Mouse (Mus musculus) hindbrain, embryonic 14.5 days (tissue): ENCODE measurements around the gene Fmnl2. TPM values are rescaled to one million over a fixed set of nuclear protein-coding genes. Genes with fewer than 3 reads are reported as not detected.

Experiments
- ATAC-seq: fragments of 200-750 bp; cut with Nextera tagmentation; 2 replicates; pipeline ENCODE4 v1.8.0; 2017; ENCODE audit warnings: moderate number of reproducible peaks, mild to moderate bottlenecking, moderate TSS enrichment, moderate library complexity; ENCODE audit not compliant: low FRiP score
- DNase-seq: peaks from one replicate; pipeline ENCODE4 v3.0.0-alpha.2; 2015; ENCODE audit warnings: low spot score
- H3K27ac ChIP-seq: fragments of 300-500 bp; sonication (generic); 2 replicates; pipeline ENCODE4 v1.5.1; 2014; ENCODE audit warnings: mild to moderate bottlenecking, moderate library complexity
- H3K27me3 ChIP-seq: fragments of 300-500 bp; sonication (generic); 2 replicates; pipeline ENCODE4 v1.6.1; 2014; ENCODE audit warnings: mild to moderate bottlenecking, low read length, mixed read lengths; ENCODE audit not compliant: control insufficient read depth, insufficient read depth
- H3K36me3 ChIP-seq: fragments of 300-500 bp; sonication (generic); replicated peaks from 2 replicates; pipeline ENCODE4 v1.6.1; 2014; ENCODE audit not compliant: control insufficient read depth, insufficient read depth
- H3K4me1 ChIP-seq: fragments of 300-500 bp; sonication (generic); replicated peaks from 2 replicates; pipeline ENCODE4 v1.6.1; 2014; ENCODE audit warnings: antibody characterized with exemption, low read length, mixed read lengths; ENCODE audit not compliant: control insufficient read depth, insufficient read depth
- H3K4me2 ChIP-seq: fragments of 300-500 bp; sonication (generic); replicated peaks from 2 replicates; pipeline ENCODE4 v1.6.1; 2014; ENCODE audit warnings: mild to moderate bottlenecking, moderate library complexity
- H3K4me3 ChIP-seq: fragments of 300-500 bp; sonication (generic); replicated peaks from 2 replicates; pipeline ENCODE4 v1.5.1; 2014; ENCODE audit warnings: mild to moderate bottlenecking, low read length
- H3K9ac ChIP-seq: fragments of 300-500 bp; sonication (generic); 2 replicates; pipeline ENCODE4 v1.6.1; 2014
- H3K9me3 ChIP-seq: fragments of 300-500 bp; sonication (generic); 2 replicates; pipeline ENCODE4 v1.6.1; 2016; ENCODE audit warnings: low read length; ENCODE audit not compliant: control insufficient read depth
- WGBS: fragments of 180-500 bp; shearing (Covaris S2); extraction: QIAGEN DNeasy Blood & Tissue Kit; methylation state at CpG from one replicate; pipeline ENCODE4 v1.1.7; 2014; 5-methylcytosine and 5-hydroxymethylcytosine counted together
- polyA plus RNA-seq: library from polyadenylated mRNA; unstranded; fragments of >200 nt; fragmentation: Nextera tagmentation; extraction: Ambion mirVana; gene quantifications from 2 replicates; pipeline ENCODE4 v1.2.1, GENCODE M21; 2014

The Fmnl2 gene
- polyA plus RNA-seq, 1 experiment from 2014 or later = 13.7 TPM

DNA sequence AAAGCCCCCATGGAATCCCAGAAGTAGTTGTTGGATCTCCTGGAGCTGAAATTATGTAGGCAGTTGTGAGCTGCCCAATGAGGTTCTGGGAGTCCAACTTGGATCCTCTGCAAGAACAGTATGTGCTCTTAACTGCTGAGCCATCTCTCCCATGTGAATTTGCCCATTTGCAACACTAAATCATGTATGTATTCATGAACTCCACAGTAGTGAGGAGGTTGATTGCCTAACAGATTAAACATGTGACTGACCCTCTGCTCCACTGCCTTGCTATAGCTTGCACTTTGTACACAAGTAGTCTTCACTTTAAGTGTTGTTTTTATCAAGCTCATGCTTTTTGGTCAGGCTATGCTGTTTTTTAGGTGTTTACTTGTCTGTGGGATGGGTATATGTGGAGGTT is 17.1 kb downstream of the Fmnl2 start:
- no peak overlapping the region for H3K9ac ChIP-seq
- H3K4me3 ChIP-seq = no peak overlapping the region
- no peak overlapping the region for H3K27ac ChIP-seq
- no peaks in the 10 kb centered on the region for H3K36me3 ChIP-seq
- H3K27me3 ChIP-seq = no peaks in the 10 kb centered on the region
- no peak overlapping the region for H3K4me2 ChIP-seq
- peaks cover 13% of the 10 kb centered on the region for H3K4me1 ChIP-seq
- H3K9me3 ChIP-seq = no peaks in the 10 kb centered on the region
- DNase-seq (no peak), ATAC-seq (no peak)

DNA sequence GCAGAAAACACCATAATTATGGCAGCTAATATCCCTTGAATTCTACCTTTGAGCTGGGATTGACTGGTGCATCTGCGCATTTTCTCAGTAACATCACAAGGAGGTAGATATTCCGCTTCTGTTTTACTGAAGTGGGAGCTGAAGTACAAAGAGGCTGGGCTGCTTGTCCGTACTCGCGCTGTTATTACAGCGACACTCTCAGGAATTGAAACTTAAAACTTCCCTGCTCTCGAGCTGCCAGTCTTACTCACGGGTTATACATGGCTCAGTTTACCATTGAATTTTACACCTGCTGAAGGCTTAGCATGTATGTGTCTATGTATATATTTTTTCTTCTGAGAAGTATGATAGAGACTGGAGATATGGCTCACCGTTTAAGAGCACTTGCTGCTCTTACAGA is 18.1 kb downstream of the Fmnl2 start:
- Histone ChIP-seq H3K4me2 (no peak overlapping the region), H3K36me3 (no peaks in the 10 kb centered on the region), H3K27ac (no peak overlapping the region), H3K9me3 (no peaks in the 10 kb centered on the region), H3K9ac (no peak overlapping the region), H3K4me3 (no peak overlapping the region), H3K4me1 (peaks cover 13% of the 10 kb centered on the region), H3K27me3 (no peaks in the 10 kb centered on the region)
- DNase-seq (no peak), ATAC-seq (no peak)
- 90% methylated on average over 9 of the region's 9 CpGs for WGBS

DNA sequence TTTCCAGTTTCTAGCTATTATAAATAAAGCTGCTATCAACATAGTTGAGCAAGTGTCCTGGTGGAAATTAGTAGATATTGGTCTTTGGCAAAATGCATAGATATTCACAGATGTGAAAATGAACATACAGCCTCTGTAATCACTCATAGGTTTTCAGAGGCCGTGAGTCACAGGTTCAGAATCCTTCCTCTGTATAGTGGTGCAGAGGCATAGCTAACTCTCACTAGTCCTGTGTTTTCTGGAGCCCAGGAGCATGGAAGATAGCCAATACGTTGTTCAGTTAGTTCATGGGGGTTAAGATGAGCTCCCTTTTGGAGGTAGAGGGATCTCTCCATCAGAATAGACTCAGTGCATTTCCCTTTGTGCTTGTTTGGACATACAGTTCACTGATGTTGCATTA is 25.7 kb downstream of the Fmnl2 start:
- DNase-seq (no peak), ATAC-seq (no peak)
- Histone ChIP-seq H3K27me3 (no peaks in the 10 kb centered on the region), H3K9me3 (no peaks in the 10 kb centered on the region), H3K27ac (no peak overlapping the region), H3K4me2 (no peak overlapping the region), H3K4me3 (no peak overlapping the region), H3K4me1 (peaks cover 5% of the 10 kb centered on the region), H3K36me3 (no peaks in the 10 kb centered on the region), H3K9ac (no peak overlapping the region)
- WGBS = 92% methylated on average over 2 of the region's 2 CpGs

DNA sequence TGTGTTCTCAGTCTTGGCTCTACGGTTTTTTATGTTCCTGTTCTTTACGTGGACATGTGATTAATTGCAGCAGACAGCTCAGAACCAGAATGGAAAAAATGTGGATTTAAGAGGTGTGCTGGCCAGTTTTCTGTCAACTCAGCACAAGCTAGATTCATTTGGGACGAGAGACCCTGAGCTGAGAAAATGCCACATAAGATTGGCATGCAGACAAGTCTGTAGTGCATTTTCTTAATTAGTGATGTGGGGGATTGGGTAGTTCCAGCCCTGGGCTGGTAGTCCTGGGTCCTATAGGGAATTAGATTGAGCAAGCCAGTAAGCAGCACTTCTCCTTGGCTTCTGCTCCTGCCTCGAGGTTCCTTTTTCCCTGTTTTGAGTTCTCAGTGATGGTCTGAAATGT is 26.4 kb downstream of the Fmnl2 start:
- no peak for DNase-seq
- 71% methylated on average over 4 of the region's 4 CpGs for WGBS
- Histone ChIP-seq H3K36me3 (no peaks in the 10 kb centered on the region), H3K27me3 (no peaks in the 10 kb centered on the region), H3K4me3 (no peak overlapping the region), H3K4me2 (no peak overlapping the region), H3K9ac (no peak overlapping the region), H3K4me1 (peaks cover 5% of the 10 kb centered on the region), H3K9me3 (no peaks in the 10 kb centered on the region), H3K27ac (no peak overlapping the region)
- ATAC-seq = no peak

DNA sequence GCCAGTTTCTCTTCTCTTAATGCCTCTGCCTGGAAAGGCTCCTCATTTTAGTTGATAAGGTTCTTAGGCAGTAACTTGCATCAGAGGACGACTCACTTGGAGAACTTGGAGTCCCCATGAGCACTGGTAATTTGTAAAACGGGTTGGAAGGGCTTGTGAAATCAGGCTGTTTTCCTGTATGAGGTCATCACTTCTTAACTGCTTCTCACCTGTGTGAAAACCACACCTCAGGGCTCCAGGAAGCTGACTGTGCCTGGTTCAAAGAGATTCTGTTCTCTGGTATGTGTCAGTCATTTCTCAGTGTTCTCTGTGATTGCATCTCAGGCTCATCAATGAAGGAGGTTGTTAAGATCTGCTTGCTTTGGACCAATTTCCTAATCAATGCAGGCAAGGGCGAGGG is 27.4 kb downstream of the Fmnl2 start:
- H3K4me3 ChIP-seq = no peak overlapping the region
- peaks cover 5% of the 10 kb centered on the region for H3K4me1 ChIP-seq
- no peaks in the 10 kb centered on the region for H3K27me3 ChIP-seq
- ATAC-seq (no peak), DNase-seq (no peak)
- 88% methylated on average over 3 of the region's 3 CpGs for WGBS
- H3K36me3 ChIP-seq = no peaks in the 10 kb centered on the region
- no peaks in the 10 kb centered on the region for H3K9me3 ChIP-seq
- H3K4me2 ChIP-seq = no peak overlapping the region
- no peak overlapping the region for H3K27ac ChIP-seq
- H3K9ac ChIP-seq = no peak overlapping the region

DNA sequence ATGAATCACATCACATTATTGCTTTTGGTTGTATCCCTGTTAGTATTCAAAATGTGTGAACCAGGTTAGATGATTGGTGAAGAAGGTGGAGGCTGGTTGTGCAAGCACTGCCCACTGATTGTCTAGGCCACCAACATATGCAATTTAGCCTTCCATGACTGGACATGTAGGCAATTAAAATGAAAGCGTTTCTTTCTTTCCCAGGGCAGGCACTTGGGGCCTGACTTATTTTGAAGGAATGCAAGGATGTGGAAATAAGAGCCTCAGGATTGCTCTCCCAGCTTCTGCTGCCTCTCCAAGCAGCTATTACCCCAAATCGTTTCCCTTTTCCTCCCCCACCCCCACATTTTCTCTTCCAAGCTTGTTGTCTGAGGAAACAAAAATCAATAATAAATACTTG is 29.6 kb downstream of the Fmnl2 start:
- 61% methylated on average over 2 of the region's 2 CpGs for WGBS
- no peaks in the 10 kb centered on the region for H3K9me3 ChIP-seq
- H3K9ac ChIP-seq = no peak overlapping the region
- no peaks in the 10 kb centered on the region for H3K27me3 ChIP-seq
- H3K4me1 ChIP-seq = peaks cover 5% of the 10 kb centered on the region
- H3K36me3 ChIP-seq = no peaks in the 10 kb centered on the region
- H3K4me2 ChIP-seq = no peak overlapping the region
- H3K27ac ChIP-seq = no peak overlapping the region
- DNase-seq (no peak), ATAC-seq (no peak)
- H3K4me3 ChIP-seq = no peak overlapping the region

DNA sequence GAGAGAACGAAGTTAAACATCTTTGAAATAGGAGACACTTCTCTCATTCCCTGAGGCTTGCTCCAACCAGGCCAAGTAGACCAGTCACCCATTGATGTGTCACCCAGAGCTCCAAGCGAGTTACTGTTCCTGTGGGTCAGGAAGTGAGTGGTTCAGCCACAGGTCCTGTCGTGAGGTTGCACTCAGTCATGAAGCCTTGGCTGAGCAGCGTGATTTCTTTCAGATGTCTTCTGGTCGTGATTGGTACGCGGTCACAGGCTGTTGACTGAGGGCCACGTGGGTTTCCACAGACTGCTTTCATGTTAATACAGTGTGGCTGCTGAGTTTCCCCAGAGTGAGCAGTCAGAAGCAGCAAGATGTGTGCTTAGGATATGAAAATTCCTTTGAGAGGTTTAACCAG is 33.5 kb downstream of the Fmnl2 start:
- Histone ChIP-seq H3K4me1 (peaks cover 5% of the 10 kb centered on the region), H3K9me3 (no peaks in the 10 kb centered on the region), H3K9ac (no peak overlapping the region), H3K27ac (no peak overlapping the region), H3K4me3 (no peak overlapping the region), H3K36me3 (no peaks in the 10 kb centered on the region), H3K4me2 (no peak overlapping the region), H3K27me3 (no peaks in the 10 kb centered on the region)
- WGBS = 82% methylated on average over 8 of the region's 8 CpGs
- no peak for ATAC-seq
- DNase-seq = no peak

DNA sequence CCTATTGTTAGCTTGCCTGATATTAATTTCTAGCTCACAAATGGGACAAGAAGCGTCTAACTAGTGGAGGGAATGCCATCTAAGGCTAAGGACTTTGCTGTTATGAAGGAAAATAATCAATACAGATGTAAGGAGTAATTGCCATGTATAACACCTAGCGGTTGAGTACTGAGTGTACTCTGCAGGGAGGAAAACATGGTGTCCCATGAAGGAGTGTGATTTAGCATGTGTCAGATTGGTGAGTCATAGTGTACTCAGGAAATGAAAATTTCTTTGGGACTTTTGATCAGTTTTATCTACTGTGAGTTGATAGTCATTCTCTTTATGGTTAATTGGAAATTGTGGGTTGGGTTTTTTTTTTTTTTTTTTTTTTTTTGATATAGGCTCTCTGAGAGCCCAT is 34.1 kb downstream of the Fmnl2 start:
- 85% methylated on average over 2 of the region's 2 CpGs for WGBS

DNA sequence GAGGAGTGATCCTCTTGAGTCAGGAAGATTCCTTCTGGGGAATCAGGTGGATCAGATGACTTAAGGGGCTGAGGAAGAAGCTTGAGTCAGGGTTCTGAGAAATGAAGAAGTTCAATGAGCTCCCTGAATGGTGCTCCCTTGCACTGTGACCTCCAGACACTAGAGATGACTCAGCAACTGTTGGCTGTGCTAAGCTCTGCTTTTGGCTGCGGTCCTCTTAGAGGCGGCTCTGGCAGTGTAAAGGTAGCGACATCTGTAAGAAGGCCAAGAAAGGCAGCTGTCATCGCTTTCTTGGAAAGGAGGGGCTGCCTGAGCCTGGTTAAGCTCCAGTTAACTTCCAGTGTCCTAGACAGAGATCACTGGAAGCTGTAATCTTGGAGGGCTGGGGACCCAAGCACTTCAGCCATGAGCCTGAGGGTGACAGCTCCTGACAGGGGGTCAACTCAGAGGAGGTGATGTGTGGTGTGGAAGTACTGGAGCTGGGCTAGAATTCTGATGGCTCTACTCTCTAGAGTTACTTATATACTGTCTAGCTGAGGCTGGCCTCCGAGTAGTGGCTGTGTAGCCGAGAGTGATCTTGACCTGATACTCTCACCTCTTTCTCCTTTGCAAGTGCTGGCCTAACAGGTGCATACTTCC is 37.4 kb downstream of the Fmnl2 start:
- DNase-seq = no peak
- H3K4me2 ChIP-seq = no peak overlapping the region
- no peak for ATAC-seq

More for the DNA sequence above, 34.1 kb downstream of the Fmnl2 start:
- no peaks in the 10 kb centered on the region for H3K36me3 ChIP-seq
- no peaks in the 10 kb centered on the region for H3K27me3 ChIP-seq
- no peak overlapping the region for H3K9ac ChIP-seq
- H3K27ac ChIP-seq = no peak overlapping the region
- no peaks in the 10 kb centered on the region for H3K9me3 ChIP-seq
- DNase-seq (no peak), ATAC-seq (no peak)
- H3K4me3 ChIP-seq = no peak overlapping the region
- peaks cover 5% of the 10 kb centered on the region for H3K4me1 ChIP-seq
- H3K4me2 ChIP-seq = no peak overlapping the region

DNA sequence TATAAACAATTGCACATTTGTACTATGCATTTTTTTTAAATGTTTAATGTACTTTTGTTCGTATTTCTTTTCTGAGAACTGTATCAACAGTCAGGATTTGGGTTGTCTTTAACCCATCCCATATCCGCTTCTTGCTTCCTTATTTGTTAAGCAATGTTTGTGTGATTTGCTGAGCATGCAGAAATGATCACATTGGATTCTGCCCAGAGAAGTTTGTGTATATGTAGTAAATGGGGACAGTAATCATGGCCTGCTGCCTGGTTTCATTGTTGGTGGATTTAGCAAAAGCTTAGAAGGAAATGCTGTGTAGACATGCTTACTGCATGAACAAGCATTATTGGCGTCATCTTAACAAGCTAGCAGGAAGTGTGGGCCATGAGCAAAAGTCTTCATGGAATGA is 39.3 kb downstream of the Fmnl2 start:
- ATAC-seq = no peak
- H3K4me1 ChIP-seq = peaks cover 10% of the 10 kb centered on the region

More for the DNA sequence above, 37.4 kb downstream of the Fmnl2 start:
- H3K9me3 ChIP-seq = no peaks in the 10 kb centered on the region
- H3K4me3 ChIP-seq = no peak overlapping the region
- no peak overlapping the region for H3K9ac ChIP-seq
- no peaks in the 10 kb centered on the region for H3K27me3 ChIP-seq
- no peaks in the 10 kb centered on the region for H3K36me3 ChIP-seq
- H3K4me1 ChIP-seq = peaks cover 5% of the 10 kb centered on the region; the same call in 1 of the 2 replicates
- no peak overlapping the region for H3K27ac ChIP-seq
- 78% methylated on average over 6 of the region's 6 CpGs for WGBS

More for the DNA sequence above, 39.3 kb downstream of the Fmnl2 start:
- H3K4me2 ChIP-seq = no peak overlapping the region
- H3K27ac ChIP-seq = no peak overlapping the region
- no peak for DNase-seq
- WGBS = 84% methylated on average over 3 of the region's 3 CpGs
- no peaks in the 10 kb centered on the region for H3K27me3 ChIP-seq
- no peak overlapping the region for H3K9ac ChIP-seq
- no peaks in the 10 kb centered on the region for H3K9me3 ChIP-seq
- H3K4me3 ChIP-seq = no peak overlapping the region
- H3K36me3 ChIP-seq = no peaks in the 10 kb centered on the region
